Comparison of ENCODE assay signal across 14 mouse cellular contexts in the genomic region with DNA sequence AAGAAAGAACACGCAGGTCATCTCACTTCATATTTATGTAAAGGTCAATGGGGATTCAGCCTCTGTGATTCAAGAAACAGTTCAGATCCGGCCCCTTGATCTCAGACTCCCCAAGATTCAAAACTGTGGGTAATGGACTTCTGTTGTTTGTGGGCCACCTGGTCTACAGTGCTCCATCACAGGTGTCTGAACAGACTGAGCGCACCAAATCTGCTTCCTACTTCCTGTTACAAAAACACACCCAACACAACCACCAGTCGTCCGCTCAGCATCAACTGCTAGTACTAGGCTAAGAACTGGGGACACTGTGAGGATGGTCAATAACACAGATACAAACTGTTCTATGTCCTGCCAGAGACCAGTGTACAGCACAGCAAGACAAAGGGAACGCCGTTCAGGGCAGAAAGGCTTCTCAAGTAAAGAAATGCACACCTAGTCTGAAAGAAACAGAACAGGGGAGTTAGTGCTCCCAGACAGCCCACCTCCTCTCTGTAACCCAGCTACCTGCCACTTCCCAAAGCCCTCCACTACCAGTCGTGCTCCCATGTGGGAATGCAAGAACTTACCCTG.
DNase-seq lines count a peak whose midpoint lies in the region; ATAC-seq and TF ChIP-seq lines count a peak whose summit lies in the region.
"Had no signal": no experiment of that assay in that cellular context is flagged by ENCODE, and none has a peak within 500 bp of the region (broad histone marks: within the 10 kb centered on the region; RNA-seq: fewer than 3 reads in every experiment).

No protein-coding gene starts in this region.

- H3K4me2 ChIP-seq in embryonic facial prominence, embryonic 15.5 days (replicated peaks): no peak overlapping the region
- H3K4me2 ChIP-seq in limb, embryonic 12.5 days: 0 out of 2 replicates have a peak overlapping the region, but pooled peaks have one; percentile 13
- H3K4me2 ChIP-seq: neural tube, embryonic 13.5 days had no signal

- ATAC-seq in embryonic facial prominence, embryonic 15.5 days (ENCODE audit: insufficient number of reproducible peaks, low FRiP score, low TSS enrichment, low read depth): no peak
- ATAC-seq in limb, embryonic 12.5 days (ENCODE audit: insufficient number of reproducible peaks, insufficient read depth, low FRiP score, low TSS enrichment, low read depth): no peak
- ATAC-seq: activated CD4-positive, CD25-positive, alpha-beta regulatory T cell, adult 4 months had no signal

- no peak for TF ChIP-seq CTCF in layer of hippocampus, adult 2 months (conservative IDR thresholded peaks at IDR 0.05)

- no peaks in the 10 kb centered on the region for H3K36me3 ChIP-seq in embryonic facial prominence, embryonic 15.5 days
- no peaks in the 10 kb centered on the region for H3K36me3 ChIP-seq in limb, embryonic 12.5 days
- H3K36me3 ChIP-seq: neural tube, embryonic 13.5 days had no signal

- H3K27ac ChIP-seq in layer of hippocampus, adult 2 months: peak overlapping the region; percentile 71
- H3K27ac ChIP-seq in embryonic facial prominence, embryonic 15.5 days (replicated peaks): peak overlapping the region; percentile 68; the same call in 1 of the 2 replicates
- peak overlapping the region; percentile 85 for H3K27ac ChIP-seq in limb, embryonic 12.5 days
- H3K27ac ChIP-seq: macrophage; neural tube, embryonic 13.5 days had no signal

- H3K9me3 ChIP-seq in embryonic facial prominence, embryonic 15.5 days (replicated peaks): no peaks in the 10 kb centered on the region
- H3K9me3 ChIP-seq in limb, embryonic 12.5 days: no peaks in the 10 kb centered on the region
- H3K9me3 ChIP-seq: neural tube, embryonic 13.5 days had no signal

- H3K4me1 ChIP-seq in embryonic facial prominence, embryonic 15.5 days: peaks cover 18% of the 10 kb centered on the region
- peaks cover 60% of the 10 kb centered on the region for H3K4me1 ChIP-seq in limb, embryonic 12.5 days (replicated peaks)

- no peak overlapping the region for H3K4me3 ChIP-seq in layer of hippocampus, adult 2 months
- H3K4me3 ChIP-seq in embryonic facial prominence, embryonic 15.5 days (replicated peaks): no peak overlapping the region
- H3K4me3 ChIP-seq in limb, embryonic 12.5 days (replicated peaks): no peak overlapping the region
- H3K4me3 ChIP-seq: neural tube, embryonic 13.5 days had no signal

- no peak for DNase-seq in layer of hippocampus, adult 2 months (ENCODE audit: low spot score in 2 of 2)
- DNase-seq in layer of hippocampus, postnatal 14 days (ENCODE audit: low spot score in 2 of 2): no peak
- peak; percentile 75 for DNase-seq in thymus, postnatal 0 days (ENCODE audit: low spot score)
- no peak for DNase-seq in retina, postnatal 1 day
- no peak for DNase-seq in MN1 (ENCODE audit: low spot score)
- DNase-seq: gastrocnemius, postnatal 36 days; heart, postnatal 36 days; layer of hippocampus, postnatal 36 days; midbrain, embryonic 14.5 days had no signal

- H3K27me3 ChIP-seq in embryonic facial prominence, embryonic 15.5 days: no peaks in the 10 kb centered on the region
- no peaks in the 10 kb centered on the region for H3K27me3 ChIP-seq in limb, embryonic 12.5 days
- H3K27me3 ChIP-seq: neural tube, embryonic 13.5 days had no signal

- 73% methylated on average over 8 of the region's 8 CpGs for WGBS in embryonic facial prominence, embryonic 15.5 days
- WGBS in limb, embryonic 12.5 days: 62% methylated on average over 8 of the region's 8 CpGs

- H3K9ac ChIP-seq in embryonic facial prominence, embryonic 15.5 days: no peak overlapping the region
- H3K9ac ChIP-seq in limb, embryonic 12.5 days (replicated peaks): no peak overlapping the region
- H3K9ac ChIP-seq: neural tube, embryonic 13.5 days had no signal
